Mouse (Mus musculus) splenic B cell, adult 2 months (primary cell): ENCODE results near the gene Pramel1.
"Not testable (repeated sequence)": the region's sequence is repeated elsewhere in the genome, so short reads cannot be mapped to it uniquely, and the experiment has no call there.

Source experiments
- DNase-seq: peaks from one replicate; pipeline ENCODE4 v3.0.0-alpha.2; 2011; ENCODE audit warnings: low read depth, low spot score
- H3K27me3 ChIP-seq: 2 replicates; pipeline ENCODE4 v1.6.1; 2012; ENCODE audit warnings: mild to moderate bottlenecking, low read length, moderate library complexity, mixed read lengths; ENCODE audit not compliant: control insufficient read depth, poor library complexity, insufficient read depth, severe bottlenecking
- H3K36me3 ChIP-seq: 2 replicates; pipeline ENCODE4 v1.6.1; 2012; ENCODE audit warnings: mild to moderate bottlenecking, low read length, moderate library complexity, mixed read lengths; ENCODE audit not compliant: control insufficient read depth, poor library complexity, insufficient read depth, severe bottlenecking

Gene Pramel1

DNA sequence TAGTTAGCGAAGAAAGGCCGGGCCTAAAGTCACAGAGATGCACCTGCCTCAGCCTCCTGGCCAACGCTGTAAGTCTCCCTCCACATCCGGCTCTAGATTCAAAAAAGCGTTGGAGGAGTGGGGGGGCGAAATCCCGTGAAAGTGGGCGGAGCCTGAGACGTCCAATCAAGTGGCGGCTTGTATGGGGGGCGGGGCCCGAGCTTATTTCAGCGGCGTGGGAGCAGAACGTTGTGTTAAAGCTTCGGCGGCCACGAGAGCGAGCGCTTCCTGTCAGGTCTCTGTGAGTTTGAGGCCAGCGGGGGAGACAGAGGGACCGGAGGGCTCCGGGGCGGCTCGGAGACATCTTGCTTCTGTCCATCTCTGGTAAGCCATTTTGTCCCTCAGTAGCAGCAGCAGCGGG is at the start of gene Pramel1:
Gene Pramel1, plus strand, starts transcription at position 248 of the 400 bp plus-strand sequence.
- Histone ChIP-seq H3K36me3 (no peaks in the 10 kb centered on the region), H3K27me3 (no peaks in the 10 kb centered on the region)
- no peak for DNase-seq

DNA sequence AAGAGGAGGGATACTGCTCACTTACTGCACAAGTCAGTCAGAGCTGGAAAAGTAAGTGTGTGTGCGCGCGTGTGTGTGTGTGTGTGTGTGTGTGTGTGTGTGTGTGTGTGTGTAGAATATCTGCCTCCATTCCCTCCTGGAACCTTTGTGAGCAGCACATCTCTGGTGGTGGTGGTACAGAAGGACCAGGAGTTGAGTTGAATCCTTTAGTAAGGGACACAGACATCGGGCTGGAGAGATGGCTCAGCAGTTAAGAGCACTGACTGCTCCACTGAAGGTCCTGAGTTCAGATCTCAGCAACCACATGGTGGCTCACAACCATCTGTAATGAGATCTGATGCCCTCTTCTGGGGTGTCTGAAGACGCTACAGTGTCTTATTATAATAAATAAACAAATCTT is 48.7 kb upstream of the Pramel1 start:
- not testable (repeated sequence) for DNase-seq, H3K36me3 ChIP-seq, H3K27me3 ChIP-seq

DNA sequence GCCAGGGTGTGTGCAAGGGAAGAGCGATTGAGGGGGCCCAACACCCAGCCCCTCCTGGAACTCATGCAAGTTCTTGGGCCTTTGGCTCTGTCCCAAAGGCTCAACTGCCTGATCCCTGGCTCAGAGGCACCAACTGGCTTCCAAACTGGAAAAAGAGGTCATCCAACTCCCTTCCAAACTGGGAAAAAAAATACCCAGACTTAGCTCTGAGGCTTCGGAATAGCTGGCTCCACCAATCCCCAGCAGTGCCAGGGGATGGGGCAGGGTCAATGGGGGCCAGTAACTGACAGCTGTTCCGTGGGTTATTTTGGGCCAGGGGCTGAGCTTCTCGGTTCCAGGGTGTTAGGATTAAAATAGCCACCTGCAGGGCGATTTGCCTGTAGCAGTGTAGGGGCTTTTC is 45.5 kb upstream of the Pramel1 start:
- no peaks in the 10 kb centered on the region for H3K27me3 ChIP-seq
- no peaks in the 10 kb centered on the region for H3K36me3 ChIP-seq
- DNase-seq, result no peak

DNA sequence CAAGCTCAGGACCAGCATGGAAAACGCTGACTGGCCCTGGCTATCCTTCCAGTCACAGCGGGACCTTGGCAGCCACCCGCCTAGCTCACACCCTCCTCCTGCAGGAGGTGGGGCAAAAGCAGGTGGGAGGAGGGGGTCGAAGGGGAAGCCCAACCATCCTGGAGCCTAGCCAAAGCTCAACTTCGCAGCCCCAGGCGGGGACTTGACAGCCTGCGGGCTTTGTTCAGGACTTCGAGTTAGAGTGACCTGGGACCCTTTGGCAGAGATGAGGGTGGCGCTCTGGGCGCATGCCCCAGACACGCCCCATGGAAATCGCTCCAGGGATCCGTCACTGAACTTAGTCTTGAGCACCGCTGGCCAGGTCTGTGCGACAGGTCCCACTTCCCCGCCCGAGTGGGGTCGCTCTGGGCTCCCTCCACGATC is 44.7 kb upstream of the Pramel1 start, which contains the start of gene Lrrc38:
Gene Lrrc38, plus strand, starts transcription at position 274 of the 423 bp plus-strand sequence.
- H3K36me3 ChIP-seq, result no peaks in the 10 kb centered on the region
- no peaks in the 10 kb centered on the region for H3K27me3 ChIP-seq

DNA sequence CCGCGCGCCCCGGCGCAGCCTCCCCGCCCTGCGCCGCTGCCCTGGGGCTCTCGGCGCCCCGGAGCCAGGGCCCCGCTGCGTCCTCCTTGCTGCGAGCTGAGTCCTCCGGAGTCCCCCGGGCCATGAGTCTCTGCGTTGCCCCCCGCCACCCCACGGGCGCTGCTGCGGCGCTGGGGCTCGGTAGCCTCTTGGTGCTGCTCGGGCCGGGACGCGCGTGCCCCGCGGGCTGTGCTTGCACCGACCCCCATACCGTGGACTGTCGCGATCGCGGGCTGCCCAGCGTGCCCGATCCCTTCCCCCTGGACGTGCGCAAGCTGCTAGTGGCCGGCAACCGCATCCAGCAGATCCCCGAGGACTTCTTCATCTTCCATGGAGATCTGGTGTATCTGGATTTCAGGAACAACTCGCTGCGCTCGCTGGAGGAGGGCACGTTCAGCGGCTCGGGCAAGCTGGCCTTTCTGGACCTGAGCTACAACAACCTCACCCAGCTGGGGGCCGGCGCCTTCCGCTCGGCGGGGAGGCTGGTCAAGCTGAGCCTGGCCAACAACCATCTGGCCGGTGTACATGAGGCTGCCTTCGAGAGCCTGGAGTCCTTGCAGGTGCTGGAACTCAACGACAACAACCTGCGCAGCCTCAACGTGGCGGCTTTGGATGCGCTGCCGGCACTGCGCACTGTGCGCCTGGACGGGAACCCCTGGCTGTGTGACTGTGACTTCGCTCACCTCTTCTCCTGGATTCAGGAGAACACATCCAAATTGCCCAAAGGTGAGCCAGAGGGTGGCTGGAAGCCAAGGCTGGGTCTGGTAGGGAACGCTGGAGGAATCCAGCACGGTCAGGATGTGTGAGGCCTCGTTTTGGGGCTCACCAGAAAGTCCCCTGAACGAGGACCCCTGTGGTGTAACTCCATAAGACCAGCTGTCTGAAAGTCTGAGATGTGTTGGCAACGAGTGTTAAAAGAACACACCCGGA is 43.9 kb upstream of the Pramel1 start:
- no peak for DNase-seq
- H3K27me3 ChIP-seq, result no peaks in the 10 kb centered on the region
- H3K36me3 ChIP-seq, result no peaks in the 10 kb centered on the region

More for the DNA sequence above, 44.7 kb upstream of the Pramel1 start, which contains the start of gene Lrrc38:
- DNase-seq, result no peak

DNA sequence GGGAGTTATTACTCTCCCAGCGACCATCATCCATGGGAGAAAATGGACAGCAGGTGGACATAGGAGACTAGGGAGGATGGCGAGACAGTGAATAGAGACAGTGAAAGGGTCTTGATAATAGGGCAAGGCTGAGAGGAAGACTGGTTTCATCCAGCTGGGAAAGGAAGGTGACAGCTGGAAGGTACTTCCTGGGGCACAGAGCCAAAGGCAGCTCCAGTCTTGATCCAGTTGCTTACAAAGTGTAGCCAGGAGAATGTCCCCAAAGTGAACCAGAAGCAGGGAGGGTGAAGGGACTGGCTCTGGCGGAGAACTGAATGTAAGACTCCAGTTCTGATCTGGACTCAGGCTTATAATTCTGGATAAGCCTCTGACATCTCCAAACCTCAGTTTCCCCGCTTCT is 41.9 kb upstream of the Pramel1 start:
- DNase-seq, result no peak
- no peaks in the 10 kb centered on the region for H3K36me3 ChIP-seq
- H3K27me3 ChIP-seq, result no peaks in the 10 kb centered on the region

DNA sequence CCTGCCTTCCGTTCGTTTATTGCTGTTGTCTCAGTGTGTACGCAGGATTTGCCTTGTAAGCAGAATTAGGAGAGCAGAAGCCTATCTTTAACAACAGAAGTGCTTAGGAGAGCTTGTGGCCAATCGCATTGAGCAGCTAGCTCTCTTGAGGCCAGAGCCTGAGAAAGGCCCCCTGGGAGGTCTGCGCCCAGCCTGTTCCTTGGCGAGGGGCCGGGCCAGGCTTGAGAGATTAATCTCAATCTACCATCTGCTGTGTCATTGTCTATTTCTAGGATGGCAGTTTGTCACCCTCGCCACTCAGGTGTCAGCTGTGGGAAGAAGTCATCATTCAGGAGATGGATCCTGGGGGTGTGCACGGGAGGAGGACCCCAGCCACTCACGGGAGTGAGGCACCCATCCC is 32.7 kb upstream of the Pramel1 start:
- Histone ChIP-seq H3K36me3 (no peaks in the 10 kb centered on the region), H3K27me3 (no peaks in the 10 kb centered on the region)
- no peak for DNase-seq

DNA sequence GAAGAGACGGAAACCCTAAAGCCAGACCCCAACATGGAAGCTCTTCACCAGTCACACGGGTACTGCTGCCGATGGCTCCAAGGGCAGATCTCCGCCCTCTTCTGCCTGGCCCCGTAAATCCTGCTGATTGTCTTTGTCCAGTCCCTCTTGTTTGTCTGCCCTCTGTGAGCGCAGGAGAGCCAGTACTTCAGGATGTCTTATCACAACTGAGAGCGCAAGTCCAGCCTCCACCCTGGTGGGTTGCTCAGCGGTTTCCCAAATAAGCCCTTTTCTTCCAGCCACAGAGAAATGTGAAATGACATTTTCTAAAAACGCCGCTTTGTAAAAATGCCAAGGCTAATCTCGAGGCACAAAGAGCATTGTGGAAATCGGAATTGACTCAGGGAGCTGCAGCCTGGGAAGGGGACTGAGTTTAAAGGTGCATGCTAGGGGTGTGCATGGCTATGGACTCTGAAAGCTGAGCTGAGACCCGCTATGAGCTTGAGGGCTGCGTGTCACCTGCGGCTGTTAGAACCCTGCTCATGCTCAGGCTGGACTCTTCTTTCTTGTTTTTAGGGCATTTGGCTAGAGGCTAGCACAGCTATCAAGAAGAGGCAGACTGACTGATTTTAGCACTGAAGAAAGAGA is 27.7 kb upstream of the Pramel1 start:
- Histone ChIP-seq H3K36me3 (no peaks in the 10 kb centered on the region), H3K27me3 (no peaks in the 10 kb centered on the region)
- no peak for DNase-seq

DNA sequence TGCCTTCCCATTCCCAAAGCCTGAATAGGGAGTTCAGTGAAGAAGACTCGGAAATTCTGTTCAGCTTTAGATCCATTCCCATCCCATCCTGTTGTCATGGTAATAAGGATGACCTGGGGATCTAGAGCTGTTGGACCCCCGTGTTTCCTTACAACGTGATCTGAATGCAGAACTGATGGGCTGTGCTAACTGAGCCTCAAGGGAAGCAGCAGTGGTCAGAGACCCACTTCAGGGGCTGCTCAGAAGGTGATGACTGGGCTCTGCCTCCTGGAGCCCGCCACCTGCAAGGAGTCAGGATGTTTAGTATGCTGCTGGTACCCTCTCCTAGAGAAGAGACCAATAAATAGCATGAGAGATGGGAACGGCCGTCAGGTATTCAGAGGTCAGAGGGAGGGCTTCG is 14.7 kb upstream of the Pramel1 start:
- no peak for DNase-seq

DNA sequence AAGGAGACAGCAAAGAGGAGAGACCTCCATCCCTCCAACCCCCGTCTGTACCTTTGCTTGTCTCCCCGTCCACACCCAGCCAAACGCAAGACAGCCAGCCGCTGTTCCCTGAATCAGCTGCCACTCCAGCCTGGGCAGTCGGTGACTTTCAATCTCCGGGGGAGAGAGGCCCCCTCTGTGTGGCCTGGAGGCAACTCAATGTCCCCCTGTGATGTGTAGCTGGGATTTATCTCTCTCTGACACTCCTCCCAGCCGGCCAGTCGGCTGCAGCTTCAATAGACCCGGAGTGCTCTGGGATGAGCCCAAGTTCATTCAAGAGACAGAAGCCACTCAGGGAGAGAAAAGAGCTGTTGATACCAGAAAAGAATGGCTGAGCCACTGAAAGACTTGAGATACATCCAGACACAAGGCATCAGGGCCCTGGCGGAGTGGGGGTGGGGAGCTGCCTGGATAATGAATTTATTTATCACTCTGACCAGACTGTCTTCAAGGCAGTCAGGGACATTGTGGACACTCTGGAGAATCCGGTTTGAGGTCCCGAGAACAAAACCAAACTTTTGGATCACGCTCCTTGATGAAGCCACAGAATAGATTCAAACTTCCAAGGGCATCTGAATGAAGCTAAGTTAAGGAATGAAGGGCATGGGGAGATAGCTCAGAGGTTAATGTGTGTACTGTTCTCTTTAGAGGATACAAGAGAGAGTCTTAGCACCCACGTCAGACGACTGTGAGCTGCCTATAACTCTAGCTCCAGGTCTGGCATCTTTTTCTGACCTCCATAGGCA is 14.1 kb upstream of the Pramel1 start:
- Histone ChIP-seq H3K27me3 (no peaks in the 10 kb centered on the region), H3K36me3 (no peaks in the 10 kb centered on the region)
- DNase-seq, result no peak

More for the DNA sequence above, 14.7 kb upstream of the Pramel1 start:
- Histone ChIP-seq H3K27me3 (no peaks in the 10 kb centered on the region), H3K36me3 (no peaks in the 10 kb centered on the region)

DNA sequence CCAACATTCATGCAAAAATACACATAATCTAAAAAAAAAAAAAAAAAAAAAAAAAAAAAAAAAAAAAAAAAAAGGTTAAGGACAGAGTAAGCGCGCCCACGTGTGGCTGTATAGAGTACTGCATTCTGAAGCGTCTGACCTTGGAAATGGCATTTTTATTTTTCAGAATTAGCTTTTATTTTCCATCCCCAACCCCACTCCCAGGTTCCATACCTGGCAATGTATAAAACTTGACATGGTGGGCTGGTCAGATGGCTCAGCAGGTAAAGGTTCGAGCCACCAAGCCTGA is 13.6 kb upstream of the Pramel1 start:
- Histone ChIP-seq H3K27me3 (no peaks in the 10 kb centered on the region), H3K36me3 (no peaks in the 10 kb centered on the region)
- peak; percentile 37 for DNase-seq

DNA sequence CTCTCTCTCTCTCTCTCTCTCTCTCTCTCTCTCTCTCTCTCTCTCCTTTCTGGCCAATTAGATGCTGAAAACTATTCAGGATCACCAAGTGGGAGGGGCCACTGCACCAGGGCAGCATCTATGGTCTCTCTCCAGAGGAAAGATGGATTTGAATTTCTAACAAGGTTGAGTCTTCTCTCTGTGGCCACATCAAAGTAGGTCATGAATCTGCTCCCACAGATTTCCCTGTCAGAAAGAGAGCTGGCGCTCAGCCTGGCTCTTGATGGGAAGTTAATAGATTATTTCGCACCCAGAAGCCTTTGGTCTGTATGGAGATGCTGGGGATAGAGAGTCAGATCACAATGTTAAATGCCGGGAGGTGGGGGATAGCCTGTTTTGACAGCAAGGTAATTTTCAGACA is 12.1 kb upstream of the Pramel1 start:
- no peak for DNase-seq
- Histone ChIP-seq H3K27me3 (no peaks in the 10 kb centered on the region), H3K36me3 (no peaks in the 10 kb centered on the region)

DNA sequence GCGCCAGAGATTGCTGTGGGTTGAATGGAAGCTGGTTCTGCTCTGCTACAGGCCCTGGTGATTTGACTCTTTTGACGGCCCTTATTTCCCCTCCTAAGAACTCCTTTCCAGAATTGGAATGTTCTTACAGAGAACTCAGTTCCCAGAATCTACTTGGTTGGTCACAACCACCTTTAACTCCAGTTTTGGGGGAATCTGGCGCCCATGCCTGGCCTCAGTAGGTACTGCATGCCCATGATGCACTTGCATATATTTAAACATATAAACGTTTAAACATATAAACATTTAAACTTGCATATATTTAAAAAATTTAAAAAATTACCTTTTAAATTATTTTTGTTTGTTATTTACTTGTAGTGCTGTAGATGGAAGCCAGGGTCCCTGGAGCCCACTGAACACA is 10.6 kb upstream of the Pramel1 start:
- DNase-seq, result no peak
- H3K36me3 ChIP-seq, result no peaks in the 10 kb centered on the region
- no peaks in the 10 kb centered on the region for H3K27me3 ChIP-seq

DNA sequence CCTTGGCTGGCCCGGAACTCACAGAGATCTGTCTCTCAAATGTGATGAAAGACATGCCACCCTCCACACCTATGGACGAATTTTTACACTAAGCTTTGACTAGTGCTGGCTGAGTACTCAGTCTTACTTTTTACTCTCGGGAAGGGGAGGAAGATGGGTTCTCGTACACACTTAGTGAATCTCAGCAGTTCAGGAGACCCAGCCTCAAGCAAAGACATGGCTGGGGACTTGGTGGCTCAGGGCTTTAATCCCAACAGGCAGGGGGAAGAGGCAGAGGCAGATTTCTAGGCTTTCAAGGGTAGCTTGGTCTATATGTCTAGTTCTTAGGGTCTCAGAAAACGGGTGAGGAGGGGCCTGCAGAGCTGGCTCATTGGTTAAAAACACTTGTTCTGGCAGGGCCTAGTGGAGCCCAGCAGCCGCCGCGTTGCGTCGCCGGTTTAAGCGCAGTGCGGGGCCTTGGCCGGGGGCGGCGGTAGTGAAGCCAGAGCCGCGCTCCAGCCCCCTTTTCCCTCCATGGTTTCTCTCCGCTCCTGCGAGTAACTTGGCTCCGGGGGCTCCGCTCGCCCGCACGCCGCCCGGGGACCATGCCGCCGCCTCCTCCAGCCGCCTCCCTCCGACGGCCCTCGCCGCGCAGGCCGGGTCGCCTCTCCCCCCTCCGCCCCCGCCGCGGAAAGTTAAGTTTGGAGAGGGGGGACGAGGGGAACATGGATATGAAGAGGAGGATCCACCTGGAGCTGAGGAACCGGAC is 5.1 kb upstream of the Pramel1 start:
- Histone ChIP-seq H3K27me3 (no peaks in the 10 kb centered on the region), H3K36me3 (no peaks in the 10 kb centered on the region)
- DNase-seq, result no peak
